Mouse (Mus musculus): ENCODE data around the gene Rere.

- no peak for TF ChIP-seq POLR2A (IDR thresholded peaks at IDR 0.05; ENCODE audit: control insufficient read depth, low read depth, low read length)
- no peak for TF ChIP-seq CTCF (IDR thresholded peaks at IDR 0.05; ENCODE audit: control insufficient read depth, insufficient read depth, insufficient replicate concordance, low read depth, low read length)
Observed at GRCm38 (mm10) chr4:150286980-150287379, 5.5 kb downstream of the Rere start.
